Mouse (Mus musculus) WW6 (cell line): ENCODE measurements around the gene Smim12.

Experiments used
- DNase-seq: peaks from one replicate; pipeline ENCODE4 v3.0.0-alpha.2; 2013; ENCODE audit warnings: low read depth, low spot score

Smim12 gene

GRCm38 (mm10) chr4:127235742-127236487 lies 7.7 kb upstream of the Smim12 start:
- DNase-seq, result peak; percentile 70

DNA sequence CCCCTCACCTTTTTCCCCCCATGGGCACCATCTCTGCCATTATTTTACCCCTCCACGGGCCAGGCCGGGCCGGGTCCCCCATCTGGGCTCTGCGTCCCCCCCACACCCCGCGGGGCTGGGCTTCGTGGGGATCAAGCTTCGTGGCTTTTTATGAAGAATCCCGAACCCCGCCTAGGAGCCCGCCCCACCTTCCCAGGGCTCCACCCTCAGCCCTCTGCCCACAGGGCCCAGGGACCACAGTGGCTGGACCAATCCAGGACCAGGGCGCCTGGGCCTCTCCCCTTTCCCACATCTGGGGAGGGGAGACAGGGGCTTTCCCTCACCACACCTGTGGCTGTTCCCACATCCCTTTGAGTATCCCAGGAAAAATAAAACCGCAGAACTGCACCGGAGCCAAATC lies 7.0 kb upstream of the Smim12 start:
- DNase-seq, result no peak

DNA sequence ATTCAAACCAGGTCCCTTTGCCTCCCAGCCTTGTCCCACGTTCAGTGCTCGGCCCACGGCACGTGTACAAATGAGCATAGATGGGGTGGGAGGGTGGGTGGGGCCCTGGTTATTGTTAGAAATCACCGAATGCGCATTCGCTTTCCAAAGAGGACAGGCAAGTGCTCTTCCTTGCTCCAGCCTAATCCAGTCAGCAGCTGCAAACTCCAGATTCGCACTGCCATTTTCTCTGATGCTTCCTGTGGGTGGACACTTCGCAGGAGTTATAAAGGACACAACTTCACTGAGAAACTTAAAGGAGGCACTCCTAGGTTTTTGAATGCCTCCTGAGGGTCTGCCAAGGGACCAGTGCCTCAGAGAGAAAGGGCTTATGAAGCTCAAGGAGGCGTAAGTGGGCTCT lies 6.3 kb upstream of the Smim12 start:
- DNase-seq, result no peak

DNA sequence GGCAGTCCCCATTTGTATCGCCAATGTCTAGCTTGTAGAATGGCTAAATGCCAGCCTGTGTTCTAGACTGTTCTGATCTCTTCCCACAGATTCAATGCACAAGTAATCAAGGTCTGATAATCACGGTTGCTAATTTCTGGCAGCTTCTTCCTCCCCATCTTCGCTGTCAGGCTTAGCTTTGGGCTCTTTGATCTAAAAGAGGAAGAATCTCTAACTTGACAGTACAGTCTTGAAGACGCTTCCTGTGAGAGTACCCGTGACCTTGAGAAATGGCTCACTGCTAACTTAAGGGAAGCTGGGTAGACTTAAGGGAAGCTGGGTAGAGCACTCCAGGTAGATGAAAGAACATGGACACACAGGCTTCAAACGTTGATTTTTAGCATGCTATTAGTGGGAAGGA lies 888 bp upstream of the Smim12 start:
- DNase-seq, result no peak

GRCm38 (mm10) chr4:127243953-127244352 lies 369 bp downstream of the Smim12 start:
- no peak for DNase-seq

- DNase-seq, result peak; percentile 83
Measured at GRCm38 (mm10) chr4:127249701-127250349, 6.2 kb downstream of the Smim12 start.

- no peak for DNase-seq
Measured at GRCm38 (mm10) chr4:127251963-127252585, 8.5 kb downstream of the Smim12 start.

DNA sequence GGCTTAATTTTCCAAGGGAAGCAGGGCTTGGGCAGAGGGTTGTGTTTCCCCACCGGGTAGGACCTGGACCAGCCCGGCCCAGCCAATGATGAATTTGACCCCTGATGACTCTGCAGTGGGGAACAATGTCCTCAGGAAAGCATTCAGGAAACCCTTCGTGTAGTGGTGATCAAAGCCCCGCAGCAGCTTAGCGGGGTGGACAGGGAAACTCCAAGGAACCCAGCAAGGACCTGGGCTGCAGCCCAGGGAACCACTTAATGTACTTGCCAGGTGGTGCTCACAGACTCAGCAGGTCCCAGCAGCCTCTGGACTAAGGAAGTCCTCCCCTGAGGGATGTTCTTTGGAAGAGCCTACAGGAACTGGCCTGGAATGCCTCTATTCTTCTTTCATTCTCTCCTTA lies 13.2 kb downstream of the Smim12 start:
- no peak for DNase-seq

- DNase-seq, result no peak
Measured at GRCm38 (mm10) chr4:127258186-127258897, 14.8 kb downstream of the Smim12 start.

- DNase-seq, result no peak
Measured at GRCm38 (mm10) chr4:127261601-127262000, 18.0 kb downstream of the Smim12 start.

GRCm38 (mm10) chr4:127263438-127264182 lies 20.0 kb downstream of the Smim12 start:
- no peak for DNase-seq

DNA sequence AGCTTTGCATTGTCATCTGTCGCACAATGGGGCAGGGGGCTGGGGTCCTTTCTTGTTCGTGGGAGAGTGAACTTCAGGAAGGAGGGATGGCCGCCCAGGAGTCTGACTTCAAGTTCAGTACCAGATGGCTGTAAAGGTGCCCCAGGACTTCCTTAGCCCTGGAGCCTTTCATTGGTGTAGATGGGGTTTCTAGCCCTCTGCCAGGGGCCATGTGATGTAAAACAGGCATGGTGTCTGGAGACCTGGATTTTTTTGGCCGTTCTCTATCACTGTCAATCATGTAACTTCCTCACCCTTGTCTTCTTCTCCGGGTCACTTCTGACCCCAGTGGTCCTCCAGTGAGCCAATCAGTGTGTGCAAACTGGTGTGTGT lies 20.6 kb downstream of the Smim12 start:
- DNase-seq, result no peak

DNA sequence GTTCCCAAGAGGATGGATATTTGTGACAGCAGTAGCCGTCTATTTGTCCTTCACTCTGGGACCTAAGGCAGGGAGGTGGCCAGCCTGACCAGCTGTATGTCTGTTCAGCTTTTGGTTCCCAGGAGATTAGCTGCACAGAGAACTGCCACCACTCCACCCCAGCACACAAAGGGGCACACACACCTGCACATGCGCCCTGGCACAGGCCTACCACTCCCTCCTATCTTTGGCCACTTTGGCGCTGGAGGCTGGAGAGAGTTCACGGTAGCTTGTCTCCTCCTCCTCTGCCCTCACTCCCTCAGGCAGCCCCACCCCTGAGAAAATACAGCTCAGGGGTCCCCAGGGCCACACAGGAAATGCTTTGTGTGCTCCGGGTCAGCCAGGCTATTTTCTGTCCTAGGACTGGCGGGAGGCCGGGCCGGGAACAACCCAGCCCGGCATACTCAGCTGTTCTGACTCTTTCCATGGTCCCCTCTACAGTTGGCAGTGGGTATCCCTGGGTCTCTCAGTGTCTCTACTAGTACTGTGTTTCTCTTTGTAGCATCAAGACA lies 34.9 kb downstream of the Smim12 start:
- no peak for DNase-seq

DNA sequence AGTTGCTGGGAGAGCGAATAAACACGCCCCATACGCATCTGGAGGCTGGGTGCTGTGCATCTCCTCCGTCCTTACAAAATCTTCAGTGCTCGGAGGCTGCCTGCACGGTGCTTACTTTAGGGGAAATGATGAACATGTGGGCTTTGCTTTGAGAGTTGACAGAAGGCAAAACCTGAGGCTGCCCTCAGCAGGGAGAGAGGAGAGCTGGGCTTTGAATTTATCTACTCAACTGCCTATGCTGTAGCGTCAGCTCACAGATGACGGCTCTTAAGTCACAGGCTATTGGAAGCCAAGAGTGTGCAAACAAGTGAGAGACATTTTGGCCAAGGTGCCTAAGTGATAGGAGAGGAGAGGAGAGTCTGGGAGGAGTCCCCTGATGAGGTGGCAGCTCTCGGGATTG lies 35.7 kb downstream of the Smim12 start:
- DNase-seq, result no peak

- DNase-seq, result no peak
Measured at GRCm38 (mm10) chr4:127286907-127287306, 43.3 kb downstream of the Smim12 start.

- DNase-seq, result no peak
Measured at GRCm38 (mm10) chr4:127289039-127289548, 45.5 kb downstream of the Smim12 start.

GRCm38 (mm10) chr4:127292631-127293030 lies 49.0 kb downstream of the Smim12 start:
- DNase-seq, result no peak
